Mouse (Mus musculus): Measurements from ENCODE around the gene Slc41a1.

GRCm38 (mm10) chr1:131866304-131866999, 39.2 kb downstream of the Slc41a1 start:
- TF ChIP-seq REST (IDR thresholded peaks at IDR 0.05; ENCODE audit: insufficient read depth, insufficient read length) = no peak
- no peak for TF ChIP-seq MAX (IDR thresholded peaks at IDR 0.05; ENCODE audit: low read depth)
- TF ChIP-seq POLR2A (IDR thresholded peaks at IDR 0.05; ENCODE audit: insufficient read length, low read depth) = no peak
- no peak for TF ChIP-seq USF1 (IDR thresholded peaks at IDR 0.05; ENCODE audit: low read depth)
- TF ChIP-seq TCF3 (IDR thresholded peaks at IDR 0.05; ENCODE audit: insufficient read length, low read depth) = no peak
- TF ChIP-seq TCF12 (IDR thresholded peaks at IDR 0.05; ENCODE audit: insufficient read depth, poor library complexity, severe bottlenecking) = no peak
- no peak for TF ChIP-seq MYOG (IDR thresholded peaks at IDR 0.05; ENCODE audit: control insufficient read depth in 1 of 3, insufficient read depth in 1 of 3, insufficient read length in 2 of 3, low read depth in 2 of 3)

Measured in myocyte (in vitro differentiated cells).